Mouse (Mus musculus): ENCODE results near the gene Galnt9.

The Galnt9 gene

GRCm38 (mm10) chr5:110629525-110630120 is 85.5 kb downstream of the Galnt9 start:
- no peak for DNase-seq (ENCODE audit: low read depth)

- DNase-seq (ENCODE audit: low read depth) = peak; percentile 75
Observed at GRCm38 (mm10) chr5:110635951-110636707, 92.0 kb downstream of the Galnt9 start.

- peak; percentile 74 for DNase-seq (ENCODE audit: low read depth)
Observed at GRCm38 (mm10) chr5:110638306-110639074, 94.3 kb downstream of the Galnt9 start.

- peak; percentile 93 for DNase-seq (ENCODE audit: low read depth)
Observed at GRCm38 (mm10) chr5:110639459-110639858, 95.3 kb downstream of the Galnt9 start.

- DNase-seq (ENCODE audit: low read depth) = no peak
Observed at GRCm38 (mm10) chr5:110646377-110646776, 102.2 kb downstream of the Galnt9 start.

- DNase-seq (ENCODE audit: low read depth) = peak; percentile 93
Observed at GRCm38 (mm10) chr5:110652719-110653648, 108.8 kb downstream of the Galnt9 start, which contains the start of the genes Noc4l and Ddx51. Gene Noc4l, minus strand, starts transcription at chr5:110653417. Gene Ddx51, plus strand, starts transcription at chr5:110653451.

GRCm38 (mm10) chr5:110653686-110654085 is 109.5 kb downstream of the Galnt9 start:
- DNase-seq (ENCODE audit: low read depth) = no peak

GRCm38 (mm10) chr5:110659682-110660081 is 115.5 kb downstream of the Galnt9 start:
- DNase-seq (ENCODE audit: low read depth) = peak; percentile 64

- no peak for DNase-seq (ENCODE audit: low read depth)
Observed at GRCm38 (mm10) chr5:110664041-110664440, 119.9 kb downstream of the Galnt9 start.

- DNase-seq (ENCODE audit: low read depth) = no peak
Observed at GRCm38 (mm10) chr5:110664750-110665269, 120.7 kb downstream of the Galnt9 start.

GRCm38 (mm10) chr5:110665486-110666121 is 121.4 kb downstream of the Galnt9 start:
- no peak for DNase-seq (ENCODE audit: low read depth)
